Mouse (Mus musculus) megakaryocyte progenitor cell, adult 5-6 weeks (primary cell): Measurements from ENCODE around the gene Cldn19. TPM values are rescaled to one million over a fixed set of nuclear protein-coding genes. Genes with fewer than 3 reads are reported as not detected.
A peak's percentile ranks its signal among the peaks of the same experiment; 100 is the strongest.
"Not testable (repeated sequence)": the region's sequence is repeated elsewhere in the genome, so short reads cannot be mapped to it uniquely, and the experiment has no call there.

Experiments used
- ATAC-seq: replicated peaks from 2 replicates; pipeline ENCODE4 v1.8.0; 2016; ENCODE audit warnings: mild to moderate bottlenecking, moderate TSS enrichment, inconsistent platforms; ENCODE audit not compliant: poor library complexity
- total RNA-seq, 2 experiments: library from RNA; stranded (forward) in 1 of 2; stranded (reverse) in 1 of 2; fragments of 157-497, 149-512 nt in 1 of 2; fragments of 200-1000 nt in 1 of 2; gene quantifications; 2 replicates each; pipeline versions ENCODE4 v1.2.3 to v1.2.4; 2015 to 2017

The Cldn19 gene
- total RNA-seq, 2 experiments from 2014 or later, result not detected

DNA sequence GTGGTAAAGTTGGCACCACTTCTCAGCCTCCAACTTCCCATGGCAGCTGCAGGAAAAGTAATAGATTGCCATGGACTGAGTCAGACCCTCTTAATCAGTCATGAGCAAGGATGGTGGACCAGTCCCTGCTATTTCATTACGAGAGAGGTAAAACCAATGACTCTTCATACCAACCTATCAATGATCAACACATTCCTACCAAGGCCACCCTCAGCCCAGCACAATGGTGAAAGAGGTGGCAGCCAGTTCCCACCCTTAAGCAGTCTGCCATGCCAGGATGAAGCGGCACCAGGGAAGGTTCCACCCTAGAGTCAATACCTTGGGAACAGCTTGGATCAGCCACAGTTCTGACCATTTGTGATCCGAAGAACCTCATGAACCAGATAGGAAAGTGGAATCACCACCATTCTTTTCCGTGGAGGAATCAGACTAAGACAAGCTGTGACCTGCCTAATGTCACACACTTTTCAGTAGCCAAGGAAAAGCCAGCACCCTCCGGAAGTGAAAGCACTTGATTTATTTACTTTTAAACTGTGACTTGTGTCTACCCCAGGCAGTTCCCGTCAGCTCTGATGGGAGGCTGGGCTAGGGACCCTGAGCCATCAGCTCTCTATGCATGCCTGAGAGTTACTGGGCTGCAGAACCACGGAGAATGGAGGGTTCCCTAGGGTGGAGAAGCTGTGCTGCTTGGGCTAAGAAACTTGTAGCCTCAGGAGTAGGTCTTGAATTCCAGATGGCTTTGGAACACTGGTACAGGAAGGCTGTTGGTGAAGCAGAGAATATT lies 3.0 kb upstream of the Cldn19 start:
- no peak for ATAC-seq

- ATAC-seq, result no peak
These were observed 1.1 kb upstream of the Cldn19 start for GRCm38 (mm10) chr4:119254012-119254618.

- ATAC-seq, result no peak
These were observed 1.9 kb downstream of the Cldn19 start for GRCm38 (mm10) chr4:119257083-119257482.

GRCm38 (mm10) chr4:119259344-119260254 lies 4.4 kb downstream of the Cldn19 start:
- no peak for ATAC-seq

DNA sequence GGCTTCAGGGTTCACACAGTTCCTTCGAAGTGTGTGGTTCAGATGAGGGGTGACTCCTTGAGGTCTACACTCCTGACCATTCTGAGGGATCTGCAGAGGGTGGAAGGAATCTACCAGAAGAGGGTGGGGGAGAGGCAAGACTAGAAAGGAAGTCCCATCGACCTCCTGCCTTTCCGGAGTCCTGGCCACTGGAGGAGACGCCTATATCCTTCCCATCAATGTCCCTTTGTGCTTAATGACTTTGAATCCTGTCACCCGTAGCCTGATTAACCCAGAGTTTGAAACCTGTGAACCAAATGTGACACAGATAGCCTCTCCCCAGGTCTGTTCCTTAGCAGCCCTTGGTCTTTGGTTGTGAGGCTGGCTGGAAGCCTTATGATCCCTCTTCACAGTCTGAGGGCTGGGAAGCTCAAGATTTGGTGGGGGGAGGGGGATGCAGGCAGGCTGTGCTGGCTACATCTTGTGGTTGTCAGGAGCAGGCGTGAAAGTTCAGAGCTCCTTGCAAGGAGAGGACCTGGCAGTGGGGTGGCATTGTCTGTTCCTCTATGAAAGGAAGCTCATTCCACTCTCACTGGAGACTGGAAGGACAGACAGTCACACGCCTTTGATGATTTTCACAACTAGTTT lies 6.0 kb downstream of the Cldn19 start:
- no peak for ATAC-seq

DNA sequence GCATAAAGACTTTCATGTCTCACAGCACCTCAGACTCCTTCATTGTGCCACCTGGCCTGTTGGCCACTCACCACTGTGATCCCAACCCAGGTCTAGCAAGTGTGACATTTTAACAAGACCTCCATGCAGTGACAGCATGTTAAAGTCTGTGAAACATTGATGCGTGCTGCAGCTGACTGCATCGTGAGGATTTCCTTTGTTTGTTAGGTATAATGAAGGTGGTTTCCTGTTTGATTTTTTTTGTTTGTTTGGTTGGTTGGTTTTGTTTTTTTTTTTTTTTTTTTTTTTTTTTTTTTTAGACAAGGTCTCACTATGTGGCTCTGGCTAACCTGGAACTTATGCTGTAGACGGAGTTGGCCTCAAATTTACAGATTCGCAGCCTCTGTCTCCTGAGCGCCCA lies 7.3 kb downstream of the Cldn19 start:
- no peak for ATAC-seq

DNA sequence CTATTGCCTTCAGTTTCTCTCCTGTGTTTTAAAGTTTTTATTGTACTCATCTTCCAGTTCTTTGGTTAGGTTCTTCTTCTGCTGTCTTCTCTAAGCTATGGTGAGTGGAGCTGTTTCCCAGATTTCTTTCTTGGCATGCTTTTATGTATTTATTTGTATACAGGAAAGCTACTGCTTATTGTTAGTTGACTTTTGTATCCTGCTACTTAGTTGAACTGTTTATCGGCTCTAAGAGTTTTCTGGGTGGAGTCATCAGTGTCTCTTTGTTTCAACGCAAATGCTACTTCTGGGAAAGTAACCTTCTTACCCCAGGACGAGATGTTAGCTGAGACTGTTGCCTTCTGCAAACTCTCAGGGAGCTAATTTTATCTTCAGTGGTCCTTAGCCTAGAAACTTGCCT lies 8.2 kb downstream of the Cldn19 start:
- ATAC-seq, result no peak

- ATAC-seq, result no peak
These were observed 11.4 kb downstream of the Cldn19 start for GRCm38 (mm10) chr4:119266606-119267005.

GRCm38 (mm10) chr4:119274627-119275026 lies 19.4 kb downstream of the Cldn19 start:
- peak; percentile 33 for ATAC-seq

DNA sequence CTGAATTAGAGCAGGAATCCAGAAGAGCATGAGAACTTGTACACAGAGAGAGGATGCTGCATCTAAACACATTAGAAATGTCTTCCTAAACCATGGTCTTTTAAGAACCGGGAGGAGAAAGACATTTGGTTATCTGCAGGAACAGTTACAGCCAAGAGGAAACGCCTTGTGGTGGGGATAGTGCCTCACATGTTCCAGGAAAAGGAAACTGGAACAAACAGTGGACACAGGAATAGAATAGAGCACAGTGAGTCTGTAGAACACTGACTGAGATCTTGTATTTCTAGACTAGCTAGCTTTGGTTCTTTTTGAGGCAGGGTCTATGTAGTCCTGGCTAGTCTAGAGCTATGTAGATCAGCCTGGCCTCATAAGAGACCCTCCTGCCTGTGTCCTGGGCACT lies 20.0 kb downstream of the Cldn19 start:
- peak; percentile 20; the same call in 1 of the 2 replicates for ATAC-seq

GRCm38 (mm10) chr4:119275726-119276125 lies 20.5 kb downstream of the Cldn19 start:
- no peak for ATAC-seq

DNA sequence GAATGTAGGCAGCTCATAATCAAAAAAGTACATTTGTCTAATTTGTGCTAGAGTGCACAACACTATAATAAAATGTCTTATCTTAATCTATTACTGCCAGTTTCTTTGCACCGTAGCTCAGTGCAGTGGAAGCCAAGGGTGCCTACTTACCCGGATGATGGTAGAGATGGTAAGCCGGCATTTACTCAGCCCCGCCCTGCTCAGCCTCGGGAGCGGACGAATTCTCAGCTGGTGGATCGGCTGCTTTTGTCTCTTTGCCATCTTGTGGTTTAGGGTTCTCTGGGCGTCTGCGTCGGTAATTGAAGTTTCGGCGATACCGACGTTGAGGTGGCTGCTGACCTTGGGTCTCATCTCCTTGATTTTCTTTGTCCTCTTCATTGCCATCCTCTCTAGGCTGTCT lies 23.6 kb downstream of the Cldn19 start:
- ATAC-seq, result not testable (repeated sequence)

DNA sequence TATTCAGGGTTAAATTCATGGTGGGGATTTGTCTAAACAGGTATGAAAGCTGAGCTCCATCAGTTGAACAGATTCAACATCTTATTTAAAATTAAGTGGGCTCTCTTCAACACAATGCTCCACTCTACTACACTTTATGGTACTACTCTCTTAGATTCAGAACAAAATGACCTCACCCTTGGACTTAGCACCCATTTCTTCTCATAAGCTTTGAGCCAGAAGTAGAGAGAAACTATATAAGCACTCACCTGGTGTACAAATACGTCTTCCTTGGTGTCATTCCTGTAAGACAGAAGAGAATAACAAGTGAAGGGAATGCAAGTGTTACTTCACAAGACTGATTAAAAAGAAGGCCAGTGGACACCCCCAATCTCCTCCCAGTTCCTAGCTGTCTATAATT lies 29.6 kb downstream of the Cldn19 start:
- ATAC-seq, result no peak

- peak; percentile 62 for ATAC-seq
These were observed 30.1 kb downstream of the Cldn19 start for GRCm38 (mm10) chr4:119285336-119285735.

DNA sequence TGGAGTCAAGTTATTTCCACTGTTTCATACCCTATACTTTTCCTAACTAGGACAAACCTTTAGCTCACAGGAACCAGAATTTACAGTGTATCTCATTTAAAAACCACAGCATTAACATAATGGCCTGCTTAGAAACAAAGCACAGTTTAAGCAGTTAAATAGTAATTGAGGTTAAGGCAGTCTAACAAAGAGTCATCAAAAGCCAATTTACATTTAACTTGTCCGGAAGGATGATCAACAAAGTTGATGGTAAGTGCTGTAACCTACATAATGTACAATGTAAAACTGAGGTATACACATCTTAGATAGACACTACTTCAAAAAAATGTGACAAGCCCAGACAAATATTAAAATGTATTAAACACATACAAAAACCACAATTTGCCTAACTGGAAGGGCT lies 36.7 kb downstream of the Cldn19 start:
- no peak for ATAC-seq

DNA sequence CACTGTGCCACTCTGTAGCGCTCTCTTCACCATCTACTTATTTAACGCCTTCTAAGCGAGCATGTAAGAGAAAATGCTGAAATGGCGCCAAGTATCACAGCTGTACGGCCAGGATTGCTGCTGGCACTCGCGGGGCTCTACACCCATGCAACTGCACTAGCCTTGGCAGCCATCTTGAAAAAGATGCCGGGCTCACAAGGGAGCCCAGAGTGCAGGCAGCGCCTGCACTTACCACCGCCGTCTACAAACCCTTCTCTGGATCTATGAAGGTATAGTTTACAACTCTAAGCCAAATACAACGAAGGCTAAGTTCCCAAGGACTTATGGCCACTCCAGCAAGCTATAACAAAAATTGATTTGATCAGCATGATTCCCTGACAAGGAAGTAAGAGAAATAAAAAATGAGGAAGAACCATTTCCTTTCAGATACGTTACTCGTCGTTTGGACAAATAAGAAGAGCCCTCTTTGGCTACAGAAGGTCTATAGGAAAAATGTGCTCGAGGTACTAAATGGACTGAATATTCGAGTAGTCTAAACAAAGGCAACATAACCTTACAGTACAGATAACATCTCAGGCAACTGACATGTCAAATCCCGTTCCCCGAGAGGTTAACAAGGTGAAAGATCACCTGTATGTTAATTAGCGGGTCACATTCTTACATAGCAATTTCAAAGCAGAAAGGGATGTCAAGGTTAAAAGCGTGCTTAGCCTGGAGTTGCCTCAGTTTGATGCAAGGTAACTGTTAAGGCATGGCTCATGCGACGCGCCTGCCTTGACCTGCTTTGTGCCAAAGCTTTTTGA lies 37.8 kb downstream of the Cldn19 start:
- peak; percentile 43 for ATAC-seq

GRCm38 (mm10) chr4:119293574-119294258 lies 38.5 kb downstream of the Cldn19 start:
- ATAC-seq, result no peak

GRCm38 (mm10) chr4:119294415-119295133 lies 39.4 kb downstream of the Cldn19 start, which contains the start of gene Ybx1:
Gene Ybx1, minus strand, starts transcription at chr4:119294604.
- peak; percentile 92 for ATAC-seq

- ATAC-seq, result no peak
These were observed 39.9 kb downstream of the Cldn19 start for GRCm38 (mm10) chr4:119295134-119295453.
